Mouse (Mus musculus) left cerebral cortex, adult 9 months (tissue): ENCODE results near the gene Epha6.
"Not testable (repeated sequence)": the region's sequence is repeated elsewhere in the genome, so short reads cannot be mapped to it uniquely, and the experiment has no call there.

Experiments used
- DNase-seq, 2 experiments: peaks; one replicate each; pipeline ENCODE4 v3.0.0; 2022; ENCODE audit warnings: low spot score in 2 of 2

Gene Epha6

DNA sequence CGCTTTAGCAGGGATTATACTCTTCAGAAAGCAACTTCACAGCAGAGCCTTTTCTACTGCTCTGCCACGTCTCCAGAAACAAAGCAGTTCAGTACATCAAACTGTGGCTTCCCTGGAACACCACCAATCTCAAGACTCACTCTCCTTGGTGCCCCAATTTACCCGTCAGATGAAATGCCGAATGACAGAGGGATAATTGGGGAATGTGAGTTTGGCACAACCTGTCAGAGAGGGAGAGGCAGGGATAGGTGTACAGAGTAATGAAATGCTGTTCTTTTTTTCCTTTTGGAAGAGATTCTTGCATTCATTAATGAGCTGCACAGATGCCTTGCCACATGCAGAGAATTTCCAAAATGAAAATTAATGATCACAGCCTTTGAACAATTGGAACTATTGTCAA lies 635.5 kb downstream of the Epha6 start:
- DNase-seq, result no peak

DNA sequence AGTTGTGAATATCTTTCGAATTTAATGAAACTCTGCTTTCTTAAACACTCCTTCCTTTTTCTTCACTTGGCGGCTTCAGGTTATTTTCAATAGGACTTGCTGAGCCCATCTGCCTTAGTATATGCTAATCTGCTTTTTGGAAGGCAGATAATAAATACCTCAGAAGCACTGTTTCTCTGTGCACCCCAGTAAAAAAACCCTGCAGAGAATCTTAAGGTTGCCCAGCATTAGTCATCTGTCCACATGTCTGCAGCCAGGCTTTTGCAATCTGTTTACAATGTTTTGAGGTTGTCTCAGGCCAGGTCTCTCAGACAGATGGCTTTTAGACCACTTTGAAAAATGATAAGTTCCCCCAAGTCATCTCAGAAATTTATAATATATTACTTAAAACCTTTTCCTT lies 649.6 kb downstream of the Epha6 start:
- DNase-seq, result no peak

- DNase-seq, result no peak
Measured at GRCm38 (mm10) chr16:59923696-59924095, 681.6 kb downstream of the Epha6 start.

DNA sequence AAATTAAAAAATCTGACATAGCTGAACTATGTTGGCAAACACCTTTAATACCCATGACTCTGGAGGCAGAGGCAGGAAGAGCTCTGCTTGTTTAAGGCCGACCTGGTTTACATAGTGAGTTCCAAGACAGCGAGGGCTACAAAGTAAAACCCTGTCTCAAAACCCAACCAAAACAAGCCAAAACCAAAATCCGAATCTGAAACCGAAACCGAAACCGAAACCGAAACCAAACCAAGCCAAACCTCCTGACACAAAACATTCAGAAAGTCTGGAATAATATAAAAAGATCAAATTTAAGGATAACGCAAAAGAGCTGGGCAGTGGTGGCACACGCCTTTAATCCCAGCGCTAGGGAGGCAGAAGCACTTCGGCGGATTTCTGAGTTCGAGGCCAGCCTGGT lies 725.3 kb downstream of the Epha6 start:
- DNase-seq, result no peak

DNA sequence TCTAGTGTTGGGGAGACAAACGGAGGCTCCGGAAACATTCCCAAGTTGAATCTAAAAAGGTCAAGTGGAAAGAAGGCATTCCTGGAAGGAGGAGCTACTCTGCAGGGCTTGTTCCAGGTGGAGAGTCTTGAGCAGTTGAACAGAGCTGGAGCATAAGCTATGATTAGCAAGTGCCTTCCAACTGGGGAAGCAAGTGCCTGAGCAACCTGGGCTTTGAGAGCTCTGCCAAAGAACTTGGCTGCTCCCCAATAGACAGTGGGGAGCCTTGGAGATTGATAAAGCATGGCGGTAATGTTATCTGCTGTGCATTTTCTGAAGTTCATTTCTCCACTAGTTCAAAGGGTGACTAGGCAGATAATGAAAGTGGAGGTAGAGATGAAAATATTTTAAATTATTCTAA lies 733.5 kb downstream of the Epha6 start:
- no peak for DNase-seq

DNA sequence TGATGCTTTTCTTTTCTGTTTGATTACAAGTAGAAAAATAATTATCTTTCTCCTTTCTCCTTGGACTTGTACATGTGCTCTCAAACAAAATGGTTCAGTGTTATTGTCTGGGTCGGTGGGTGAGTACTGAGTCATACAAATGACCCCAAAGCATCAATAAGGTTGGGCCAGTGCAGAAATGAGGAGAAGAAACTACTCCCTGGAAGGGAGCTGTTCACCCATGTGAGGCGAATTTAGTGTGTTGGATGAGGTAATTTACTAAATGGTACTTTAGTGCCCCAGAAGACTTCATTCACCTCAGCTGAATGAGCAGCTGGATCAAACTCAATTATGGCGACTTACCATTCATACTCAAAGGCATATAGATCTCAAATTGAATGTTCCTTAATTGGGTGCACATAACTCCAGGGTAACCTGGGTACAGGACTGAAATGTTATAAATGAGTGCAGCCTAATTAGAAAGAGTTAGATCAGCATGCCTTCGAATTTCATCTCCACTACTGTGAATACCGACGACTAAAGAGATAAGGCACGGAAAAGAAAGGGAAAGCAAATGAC lies 751.1 kb downstream of the Epha6 start:
- no peak for DNase-seq

GRCm38 (mm10) chr16:59852689-59853088 lies 752.6 kb downstream of the Epha6 start:
- DNase-seq, result no peak

DNA sequence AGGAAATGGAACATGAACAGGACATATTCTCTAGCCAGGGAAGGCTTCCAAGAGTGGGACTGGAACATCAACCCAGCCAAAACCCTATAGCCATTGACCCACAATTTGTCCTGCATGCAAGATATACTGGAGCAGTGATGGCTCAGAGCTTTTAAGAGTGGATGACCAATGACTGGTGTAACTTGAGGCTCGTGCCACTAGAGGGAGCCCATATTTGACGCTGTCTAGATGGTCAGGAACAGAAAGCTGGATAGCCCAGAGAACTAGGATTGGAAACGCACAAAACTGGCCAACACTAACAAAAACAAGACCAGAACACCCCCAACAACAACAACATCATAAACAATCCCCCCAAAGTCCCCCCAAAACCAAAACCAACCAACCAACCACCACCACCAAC lies 758.8 kb downstream of the Epha6 start:
- peak in 1 of 2 experiments; percentile 30 for DNase-seq

- DNase-seq, result peak in 1 of 2 experiments; percentile 17
Measured at GRCm38 (mm10) chr16:59836778-59837177, 768.6 kb downstream of the Epha6 start.

DNA sequence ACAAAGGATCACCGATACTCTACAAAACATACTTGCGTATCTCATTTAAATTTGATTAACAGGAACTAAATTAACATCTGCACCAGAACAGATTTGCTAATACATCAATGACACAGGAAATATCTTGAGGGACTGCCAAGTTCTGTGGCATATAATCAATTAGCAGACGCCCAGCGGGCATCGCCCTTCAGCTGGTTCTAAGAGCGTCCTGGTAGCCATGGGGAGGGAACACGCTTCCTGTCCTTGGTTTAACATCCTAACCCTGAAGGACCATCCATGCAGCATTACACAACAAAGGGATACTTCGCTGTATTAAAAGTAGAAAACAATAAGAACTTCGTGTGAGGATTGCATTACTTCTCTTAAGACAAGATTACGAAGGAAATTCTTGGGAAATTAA lies 769.0 kb downstream of the Epha6 start:
- DNase-seq, result no peak

GRCm38 (mm10) chr16:59832468-59832867 lies 772.9 kb downstream of the Epha6 start:
- DNase-seq, result no peak

DNA sequence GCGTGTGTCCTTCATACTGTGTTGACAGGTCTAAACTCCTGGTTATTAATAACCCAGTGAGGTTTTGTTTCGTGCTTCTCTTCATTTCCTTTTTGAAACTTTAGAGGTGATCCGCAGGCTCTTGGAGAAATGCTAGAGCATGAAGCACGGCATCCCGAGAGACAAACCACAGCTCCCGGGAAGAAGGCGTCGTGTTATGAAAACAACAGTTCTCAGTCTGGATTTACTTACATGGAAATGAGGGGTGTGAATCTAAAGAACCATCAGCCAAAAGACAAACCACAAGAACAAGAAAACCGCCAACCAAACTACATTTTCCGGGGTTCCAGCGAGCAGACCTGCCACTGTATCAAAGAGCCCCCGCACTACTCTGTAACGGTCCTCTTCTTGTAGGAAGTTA lies 775.7 kb downstream of the Epha6 start:
- DNase-seq, result no peak

- not testable (repeated sequence) for DNase-seq
Measured at GRCm38 (mm10) chr16:59799790-59800189, 805.5 kb downstream of the Epha6 start.

- no peak for DNase-seq
Measured at GRCm38 (mm10) chr16:59772297-59772696, 833.0 kb downstream of the Epha6 start.

DNA sequence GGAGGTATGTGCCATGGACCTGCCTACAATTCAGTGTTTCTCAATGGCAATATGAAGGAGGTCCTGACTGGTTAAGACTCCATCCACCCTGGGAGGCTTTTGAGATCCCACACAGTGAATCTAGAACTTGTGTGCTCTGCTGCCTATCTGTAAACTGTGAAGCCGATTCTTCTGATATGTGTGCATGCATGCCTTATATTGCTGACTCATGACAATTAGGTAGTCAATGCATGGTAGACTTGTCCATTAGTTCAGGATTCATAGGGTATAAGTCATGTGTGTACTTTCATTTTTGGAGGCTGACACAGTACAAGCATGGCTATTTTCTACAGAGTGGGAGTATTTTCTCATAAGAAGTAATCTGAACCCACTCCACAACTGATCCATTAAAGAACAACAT lies 834.9 kb downstream of the Epha6 start:
- DNase-seq, result no peak

DNA sequence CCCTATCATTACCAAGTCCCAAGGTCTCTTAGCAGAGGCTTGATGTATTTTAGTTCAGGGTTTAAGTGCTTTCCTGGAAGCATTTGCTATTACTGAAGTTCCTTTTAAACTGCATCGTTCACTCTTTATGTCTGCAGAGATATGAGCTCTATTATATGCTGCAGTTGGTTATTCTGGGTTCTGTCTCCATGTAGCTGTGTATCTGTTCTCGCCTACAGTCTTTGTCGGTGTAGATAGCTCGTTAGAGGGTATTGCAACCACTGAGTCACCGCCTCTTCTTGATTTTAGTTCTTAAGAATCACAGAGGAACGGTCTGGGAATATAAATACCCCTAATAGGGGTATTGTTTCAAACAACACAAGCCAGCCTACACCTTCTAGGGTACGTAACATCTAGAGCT lies 835.4 kb downstream of the Epha6 start:
- DNase-seq, result peak; percentile 5 to 23

DNA sequence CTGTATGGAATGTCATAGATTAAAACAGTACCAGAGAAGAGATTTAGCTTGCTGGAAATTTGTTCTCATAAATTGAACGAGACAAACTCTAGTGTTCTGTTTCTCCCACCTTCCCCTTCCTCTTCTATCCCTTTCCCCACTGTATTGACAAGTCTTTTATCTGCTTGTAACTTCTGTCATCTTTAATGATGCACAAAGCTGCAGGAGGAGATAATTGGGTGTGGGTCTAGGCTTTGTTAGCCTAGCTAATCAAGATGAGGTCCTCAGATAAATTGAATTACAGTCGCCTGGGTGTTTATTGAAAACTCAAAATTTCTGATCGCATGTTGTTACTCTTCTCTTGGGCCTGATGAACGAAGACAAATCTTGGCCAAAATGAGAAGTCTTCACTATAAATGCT lies 844.5 kb downstream of the Epha6 start:
- no peak for DNase-seq

GRCm38 (mm10) chr16:59750905-59751304 lies 854.4 kb downstream of the Epha6 start:
- DNase-seq, result no peak

DNA sequence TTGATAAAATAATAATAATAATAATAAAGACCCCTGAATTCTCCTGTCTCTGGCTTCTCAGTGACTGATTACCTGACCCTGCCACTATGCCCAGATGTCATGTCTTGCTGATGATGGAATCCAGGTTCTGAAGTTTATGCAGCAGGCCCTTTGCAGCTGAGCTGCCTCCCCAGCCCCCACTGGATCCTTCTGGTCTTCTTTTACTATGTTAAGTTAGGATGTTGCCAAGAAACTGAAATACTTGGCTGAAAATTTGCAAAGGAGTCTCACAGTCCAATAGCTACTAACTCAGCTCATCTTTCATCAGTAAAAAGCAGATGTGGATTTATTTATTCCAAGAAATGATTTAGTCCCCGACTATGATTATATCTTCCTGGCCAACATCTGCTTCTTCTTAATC lies 861.7 kb downstream of the Epha6 start:
- no peak for DNase-seq

DNA sequence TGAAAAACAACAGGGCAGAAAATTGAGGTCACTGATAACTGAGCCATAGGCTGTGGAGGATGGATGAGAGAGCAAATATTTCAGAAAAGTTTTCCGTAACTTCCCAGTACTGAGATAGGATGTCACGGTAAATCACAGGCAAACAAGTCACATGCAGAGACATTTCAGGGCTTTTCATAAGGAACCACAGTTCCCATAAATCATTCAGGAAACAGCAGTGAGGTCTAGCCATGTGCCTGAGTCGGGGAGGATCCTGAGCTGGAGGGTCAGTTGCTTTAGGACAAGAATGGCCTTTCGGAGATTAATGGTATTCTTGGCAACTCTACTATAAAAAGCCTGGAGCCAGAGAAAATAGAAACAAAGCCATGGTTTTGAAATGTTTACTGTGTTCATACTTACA lies 889.8 kb downstream of the Epha6 start:
- DNase-seq, result no peak

DNA sequence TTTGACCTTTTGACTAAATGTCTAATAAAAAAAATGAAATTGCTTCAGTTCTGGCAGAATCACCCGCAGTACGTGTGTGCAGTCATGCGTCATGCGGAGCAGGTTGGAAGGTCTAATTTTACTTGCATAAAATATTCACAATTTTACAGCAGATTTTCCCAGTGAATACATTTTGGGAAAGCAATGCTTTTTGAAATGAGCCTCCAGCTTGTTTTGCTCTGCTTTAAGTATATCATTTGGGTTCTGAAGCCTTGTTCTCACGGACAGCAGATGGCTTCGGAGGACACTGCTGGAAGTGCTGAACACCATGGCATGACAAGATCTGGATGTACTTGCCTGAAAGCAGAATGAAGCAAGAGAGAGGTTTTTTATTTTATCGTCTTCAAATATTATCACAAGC lies 912.1 kb downstream of the Epha6 start:
- peak; percentile 61 to 75 for DNase-seq

- DNase-seq, result no peak
Measured at GRCm38 (mm10) chr16:59689120-59689519, 916.2 kb downstream of the Epha6 start.

DNA sequence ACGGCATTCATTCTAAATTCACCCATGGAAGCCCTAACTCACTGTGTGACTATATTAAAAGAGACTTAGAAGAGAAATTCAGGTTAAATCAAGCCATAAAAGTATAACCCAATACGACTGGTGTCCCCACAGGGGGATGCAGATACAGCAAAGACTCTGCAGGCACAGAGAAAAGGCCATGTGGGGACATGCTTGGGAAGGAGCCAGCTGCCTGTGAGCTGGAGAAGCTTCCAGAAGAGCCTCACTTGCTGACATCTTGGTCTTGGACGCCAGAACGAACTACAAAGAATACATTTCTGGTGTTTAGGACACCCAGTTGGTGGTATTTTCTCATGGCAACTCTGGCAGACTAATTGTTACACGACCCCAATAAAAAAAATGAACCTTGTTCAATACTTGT lies 920.2 kb downstream of the Epha6 start:
- DNase-seq, result no peak

- peak; percentile 38 to 83 for DNase-seq
Measured at GRCm38 (mm10) chr16:59683434-59683833, 921.9 kb downstream of the Epha6 start.
